Mouse (Mus musculus) hindbrain, embryonic 12.5 days (tissue): ENCODE results near the gene Rmdn2. TPM values are rescaled to one million over a fixed set of nuclear protein-coding genes. Genes with fewer than 3 reads are reported as not detected.

Experiments used
- ATAC-seq: fragments of 200-750 bp; cut with Nextera tagmentation; 2 replicates; pipeline ENCODE4 v1.8.0; 2017; ENCODE audit warnings: moderate TSS enrichment; ENCODE audit not compliant: low FRiP score
- H3K27ac ChIP-seq: fragments of 300-500 bp; sonication (generic); 2 replicates; pipeline ENCODE4 v1.5.1; 2016; ENCODE audit warnings: mild to moderate bottlenecking
- H3K27me3 ChIP-seq: fragments of 300-500 bp; sonication (generic); 2 replicates; pipeline ENCODE4 v1.6.1; 2016; ENCODE audit warnings: mild to moderate bottlenecking
- H3K36me3 ChIP-seq: fragments of 300-500 bp; sonication (generic); 2 replicates; pipeline ENCODE4 v1.6.1; 2016; ENCODE audit warnings: mild to moderate bottlenecking
- H3K4me1 ChIP-seq: fragments of 300-500 bp; sonication (generic); 2 replicates; pipeline ENCODE4 v1.6.1; 2016
- H3K4me2 ChIP-seq: fragments of 300-500 bp; sonication (generic); replicated peaks from 2 replicates; pipeline ENCODE4 v1.6.1; 2016; ENCODE audit warnings: mild to moderate bottlenecking
- H3K4me3 ChIP-seq: fragments of 300-500 bp; sonication (generic); 2 replicates; pipeline ENCODE4 v1.5.1; 2016; ENCODE audit warnings: mild to moderate bottlenecking
- H3K9ac ChIP-seq: fragments of 300-500 bp; sonication (generic); 2 replicates; pipeline ENCODE4 v1.6.1; 2016; ENCODE audit warnings: mild to moderate bottlenecking, moderate library complexity
- H3K9me3 ChIP-seq: fragments of 300-500 bp; sonication (generic); replicated peaks from 2 replicates; pipeline ENCODE4 v1.6.1; 2016; ENCODE audit warnings: mild to moderate bottlenecking
- whole genome bisulfite sequencing: fragments of 180-500 bp; shearing (Covaris S2); methylation state at CpG from one replicate; pipeline ENCODE4 v1.1.7; 2016; 5-methylcytosine and 5-hydroxymethylcytosine counted together
- polyA plus RNA-seq: library from polyadenylated mRNA; unstranded; fragments of >200 nt; fragmentation: Nextera tagmentation; extraction: Ambion mirVana; gene quantifications from 2 replicates; pipeline ENCODE4 v1.2.1, GENCODE M21; 2016

Rmdn2 gene
- polyA plus RNA-seq, 1 experiment from 2014 or later = 10.5 TPM

- no peak for ATAC-seq
- Histone ChIP-seq H3K27me3 (no peaks in the 10 kb centered on the region), H3K4me1 (no peaks in the 10 kb centered on the region), H3K4me2 (no peak overlapping the region), H3K27ac (no peak overlapping the region), H3K9me3 (no peaks in the 10 kb centered on the region), H3K9ac (no peak overlapping the region), H3K36me3 (no peaks in the 10 kb centered on the region), H3K4me3 (no peak overlapping the region)
- 98% methylated on average over 6 of the region's 6 CpGs for WGBS
Observed at GRCm38 (mm10) chr17:79622050-79622449, 10.4 kb downstream of the Rmdn2 start.

GRCm38 (mm10) chr17:79622574-79622973 lies 10.9 kb downstream of the Rmdn2 start:
- Histone ChIP-seq H3K27ac (no peak overlapping the region), H3K36me3 (no peaks in the 10 kb centered on the region), H3K4me2 (no peak overlapping the region), H3K4me3 (no peak overlapping the region), H3K9me3 (no peaks in the 10 kb centered on the region), H3K27me3 (no peaks in the 10 kb centered on the region), H3K9ac (no peak overlapping the region), H3K4me1 (no peaks in the 10 kb centered on the region)
- no peak for ATAC-seq
- WGBS = 93% methylated on average over 7 of the region's 7 CpGs

DNA sequence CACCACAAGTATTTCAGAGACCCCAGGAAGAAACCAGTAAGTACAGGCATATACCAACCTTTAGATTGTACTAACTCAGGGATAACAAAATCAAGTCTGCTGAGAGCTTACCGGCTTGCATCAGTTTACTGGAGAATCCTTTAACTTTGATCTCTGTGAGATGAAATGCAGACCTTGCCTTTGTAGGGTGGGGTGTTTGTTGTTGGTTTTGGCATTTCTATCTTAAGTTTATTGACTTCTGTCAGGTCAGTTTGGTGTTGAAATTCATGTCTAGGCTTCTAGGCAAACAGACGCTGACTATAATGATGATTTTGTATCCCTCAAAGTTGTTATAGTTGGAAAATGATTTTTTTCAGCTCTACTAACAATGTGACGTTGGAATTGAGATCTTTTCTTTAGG lies 12.2 kb downstream of the Rmdn2 start:
- H3K36me3 ChIP-seq = no peaks in the 10 kb centered on the region
- ATAC-seq = no peak
- no peak overlapping the region for H3K27ac ChIP-seq
- H3K9me3 ChIP-seq = no peaks in the 10 kb centered on the region
- no peak overlapping the region for H3K4me3 ChIP-seq
- no peaks in the 10 kb centered on the region for H3K4me1 ChIP-seq
- no peak overlapping the region for H3K9ac ChIP-seq
- no peak overlapping the region for H3K4me2 ChIP-seq
- WGBS = 85% methylated on average over 3 of the region's 3 CpGs
- H3K27me3 ChIP-seq = no peaks in the 10 kb centered on the region

DNA sequence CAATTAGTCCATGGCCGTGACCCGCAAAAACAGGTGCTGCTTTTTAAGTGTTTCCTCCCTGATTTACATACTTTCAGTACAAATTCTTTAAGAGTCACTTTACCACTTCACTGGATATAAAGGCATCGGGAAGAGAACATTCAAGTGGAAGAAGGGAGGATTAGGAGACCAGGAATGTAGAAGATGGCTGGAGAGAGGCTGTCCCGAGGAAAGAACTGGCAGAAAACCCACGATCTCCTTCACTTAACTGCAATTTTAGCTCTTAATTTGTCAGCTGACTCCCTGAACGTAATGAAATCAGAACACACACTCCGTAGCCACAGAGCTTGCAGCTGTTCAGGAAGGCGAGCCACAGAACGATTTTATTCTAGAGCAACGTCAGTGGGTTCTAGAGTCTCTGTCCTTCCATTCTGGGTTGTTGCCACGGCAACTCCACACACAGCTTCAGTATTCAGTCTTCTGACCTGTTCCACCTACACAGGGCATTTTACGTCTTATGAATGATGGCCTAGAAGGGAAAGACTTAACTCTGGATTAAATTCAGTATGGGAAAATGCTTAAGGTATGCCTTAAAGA lies 14.7 kb downstream of the Rmdn2 start:
- H3K27me3 ChIP-seq = no peaks in the 10 kb centered on the region
- no peak overlapping the region for H3K4me2 ChIP-seq
- no peak overlapping the region for H3K9ac ChIP-seq
- no peak overlapping the region for H3K27ac ChIP-seq
- no peak overlapping the region for H3K4me3 ChIP-seq
- no peaks in the 10 kb centered on the region for H3K4me1 ChIP-seq
- WGBS = 84% methylated on average over 12 of the region's 12 CpGs
- no peaks in the 10 kb centered on the region for H3K9me3 ChIP-seq
- no peak for ATAC-seq
- H3K36me3 ChIP-seq = no peaks in the 10 kb centered on the region

DNA sequence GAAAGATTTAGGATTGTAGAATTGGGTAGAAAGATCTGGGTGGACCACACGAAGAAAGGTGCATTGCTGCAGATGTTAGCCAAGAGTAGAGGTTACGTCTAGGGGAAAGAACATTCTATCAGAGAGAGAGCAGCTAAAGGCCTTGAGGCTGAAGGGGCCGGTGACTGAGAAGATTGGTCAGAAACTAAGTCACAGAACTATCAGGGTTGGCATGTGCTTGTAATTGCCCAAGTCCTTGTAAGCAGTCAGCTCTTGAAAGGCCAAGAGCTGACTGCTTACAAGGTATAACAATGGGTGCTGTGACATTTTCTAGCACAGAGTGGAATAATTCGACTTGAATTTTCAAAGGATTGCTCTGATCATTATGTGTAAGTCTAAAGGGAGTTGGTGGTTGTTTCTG lies 38.2 kb downstream of the Rmdn2 start:
- H3K27me3 ChIP-seq = no peaks in the 10 kb centered on the region
- H3K4me2 ChIP-seq = no peak overlapping the region
- no peak overlapping the region for H3K4me3 ChIP-seq
- 92% methylated on average over 4 of the region's 4 CpGs for WGBS
- no peak for ATAC-seq
- no peaks in the 10 kb centered on the region for H3K4me1 ChIP-seq
- H3K36me3 ChIP-seq = no peaks in the 10 kb centered on the region
- H3K9ac ChIP-seq = no peak overlapping the region
- no peaks in the 10 kb centered on the region for H3K9me3 ChIP-seq
- H3K27ac ChIP-seq = no peak overlapping the region

DNA sequence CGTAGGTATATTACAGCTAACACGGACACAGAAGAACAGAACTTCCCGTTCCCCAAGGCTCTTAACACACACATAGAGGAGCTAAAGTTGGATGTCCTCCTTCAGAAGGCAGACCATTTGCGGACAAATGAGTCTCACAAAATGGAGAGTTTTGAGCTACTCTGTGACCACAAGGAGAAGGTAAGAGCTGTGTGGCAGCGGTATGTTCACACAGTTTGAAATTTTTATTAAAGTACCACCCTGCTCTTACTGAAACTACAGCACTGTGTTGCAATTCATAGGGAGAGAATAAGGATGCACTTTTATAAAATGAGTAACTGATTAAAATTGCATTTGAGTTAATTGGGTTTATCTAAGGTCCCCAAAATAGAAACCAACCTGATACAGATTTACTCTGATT lies 38.6 kb downstream of the Rmdn2 start:
- no peaks in the 10 kb centered on the region for H3K9me3 ChIP-seq
- no peak overlapping the region for H3K4me2 ChIP-seq
- H3K9ac ChIP-seq = no peak overlapping the region
- no peaks in the 10 kb centered on the region for H3K27me3 ChIP-seq
- no peaks in the 10 kb centered on the region for H3K36me3 ChIP-seq
- H3K4me1 ChIP-seq = no peaks in the 10 kb centered on the region
- ATAC-seq = no peak
- H3K27ac ChIP-seq = no peak overlapping the region
- WGBS = 94% methylated on average over 5 of the region's 5 CpGs
- H3K4me3 ChIP-seq = no peak overlapping the region

- ATAC-seq = no peak
- H3K4me2 ChIP-seq = no peak overlapping the region
- H3K27ac ChIP-seq = no peak overlapping the region
- 100% methylated on average over 1 of the region's 1 CpGs for WGBS
- H3K9me3 ChIP-seq = no peaks in the 10 kb centered on the region
- H3K9ac ChIP-seq = no peak overlapping the region
- H3K27me3 ChIP-seq = no peaks in the 10 kb centered on the region
- H3K4me1 ChIP-seq = no peaks in the 10 kb centered on the region
- no peak overlapping the region for H3K4me3 ChIP-seq
- no peaks in the 10 kb centered on the region for H3K36me3 ChIP-seq
Observed at GRCm38 (mm10) chr17:79653171-79653570, 41.5 kb downstream of the Rmdn2 start.

GRCm38 (mm10) chr17:79654187-79654586 lies 42.5 kb downstream of the Rmdn2 start:
- Histone ChIP-seq H3K27me3 (no peaks in the 10 kb centered on the region), H3K9ac (no peak overlapping the region), H3K4me1 (no peaks in the 10 kb centered on the region), H3K36me3 (no peaks in the 10 kb centered on the region), H3K4me2 (no peak overlapping the region), H3K4me3 (no peak overlapping the region), H3K9me3 (no peaks in the 10 kb centered on the region), H3K27ac (no peak overlapping the region)
- no peak for ATAC-seq
- 57% methylated on average over 3 of the region's 3 CpGs for WGBS

- no peak overlapping the region for H3K4me2 ChIP-seq
- no peaks in the 10 kb centered on the region for H3K36me3 ChIP-seq
- no peak overlapping the region for H3K9ac ChIP-seq
- H3K4me3 ChIP-seq = no peak overlapping the region
- no peak overlapping the region for H3K27ac ChIP-seq
- H3K9me3 ChIP-seq = no peaks in the 10 kb centered on the region
- H3K27me3 ChIP-seq = no peaks in the 10 kb centered on the region
- no peaks in the 10 kb centered on the region for H3K4me1 ChIP-seq
- WGBS = 69% methylated on average over 9 of the region's 9 CpGs
- no peak for ATAC-seq
Observed at GRCm38 (mm10) chr17:79657785-79658184, 46.1 kb downstream of the Rmdn2 start.

DNA sequence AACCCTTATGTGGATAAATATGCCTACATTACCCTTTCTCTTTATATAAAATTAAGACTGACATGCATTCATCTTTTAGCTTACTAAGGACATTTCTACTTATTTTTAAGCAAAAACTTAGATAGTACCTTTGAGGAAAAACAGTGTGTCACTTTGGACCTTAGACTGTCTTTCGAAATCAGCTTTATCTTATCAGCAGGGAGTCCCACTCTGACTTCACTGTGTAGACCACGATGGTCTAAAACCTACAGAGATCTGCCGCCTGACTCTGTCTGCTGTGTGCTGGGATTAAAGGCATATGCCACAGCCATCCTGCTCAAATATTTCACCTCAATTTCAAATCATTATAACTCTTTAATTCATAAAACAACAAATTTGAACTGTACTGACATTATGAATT lies 46.8 kb downstream of the Rmdn2 start:
- H3K27me3 ChIP-seq = no peaks in the 10 kb centered on the region
- no peak overlapping the region for H3K9ac ChIP-seq
- no peak overlapping the region for H3K27ac ChIP-seq
- no peak for ATAC-seq
- H3K4me1 ChIP-seq = no peaks in the 10 kb centered on the region
- WGBS = 69% methylated on average over 3 of the region's 3 CpGs
- no peaks in the 10 kb centered on the region for H3K36me3 ChIP-seq
- H3K4me3 ChIP-seq = no peak overlapping the region
- H3K4me2 ChIP-seq = no peak overlapping the region
- no peaks in the 10 kb centered on the region for H3K9me3 ChIP-seq

DNA sequence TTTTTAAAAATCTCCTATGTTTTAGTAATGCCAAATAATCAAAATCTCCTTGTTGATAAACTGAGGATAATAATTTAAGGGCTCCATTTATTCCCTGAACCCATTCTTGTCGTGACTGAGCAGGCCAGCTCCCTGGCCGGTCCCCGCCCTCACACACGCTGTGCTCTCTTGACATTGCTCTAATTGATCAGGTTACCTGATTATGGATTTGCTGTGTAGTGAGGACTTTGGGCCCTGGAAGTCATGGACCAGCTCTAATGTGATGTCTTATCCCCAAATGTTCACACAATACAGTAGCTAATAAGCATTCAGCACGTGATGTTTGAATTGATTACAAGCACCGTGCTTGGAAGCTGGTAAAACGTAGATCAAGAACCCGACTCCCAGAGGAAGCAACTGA lies 47.2 kb downstream of the Rmdn2 start:
- H3K9ac ChIP-seq = no peak overlapping the region
- H3K4me2 ChIP-seq = no peak overlapping the region
- H3K27ac ChIP-seq = no peak overlapping the region
- H3K4me1 ChIP-seq = no peaks in the 10 kb centered on the region
- H3K36me3 ChIP-seq = no peaks in the 10 kb centered on the region
- no peaks in the 10 kb centered on the region for H3K27me3 ChIP-seq
- H3K9me3 ChIP-seq = no peaks in the 10 kb centered on the region
- 63% methylated on average over 8 of the region's 8 CpGs for WGBS
- no peak for ATAC-seq
- no peak overlapping the region for H3K4me3 ChIP-seq

GRCm38 (mm10) chr17:79661387-79661786 lies 49.7 kb downstream of the Rmdn2 start:
- no peak for ATAC-seq
- no peaks in the 10 kb centered on the region for H3K9me3 ChIP-seq
- no peak overlapping the region for H3K27ac ChIP-seq
- no peaks in the 10 kb centered on the region for H3K27me3 ChIP-seq
- no peak overlapping the region for H3K4me3 ChIP-seq
- no peaks in the 10 kb centered on the region for H3K36me3 ChIP-seq
- H3K9ac ChIP-seq = no peak overlapping the region
- WGBS = 47% methylated on average over 7 of the region's 7 CpGs
- no peak overlapping the region for H3K4me2 ChIP-seq
- H3K4me1 ChIP-seq = no peaks in the 10 kb centered on the region

DNA sequence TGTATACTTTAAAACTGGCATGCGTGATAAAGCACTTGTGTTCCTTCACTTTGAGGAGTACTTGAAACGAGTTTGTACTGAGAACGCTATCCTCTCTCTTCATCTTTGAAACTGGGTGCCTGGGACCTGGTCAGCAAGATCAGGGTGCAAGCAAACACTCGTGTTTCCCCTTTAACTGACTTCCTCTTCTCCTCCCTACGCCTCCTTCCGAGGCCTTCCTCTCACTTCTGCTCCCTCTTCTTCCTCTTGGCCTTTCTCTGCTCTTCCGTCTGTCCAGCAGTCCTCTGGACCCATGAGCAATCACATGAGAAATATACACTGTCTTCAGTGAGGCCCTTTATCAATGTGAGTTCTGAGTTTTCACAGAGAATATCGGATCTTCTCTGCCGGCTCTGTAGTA lies 50.2 kb downstream of the Rmdn2 start:
- no peak overlapping the region for H3K9ac ChIP-seq
- H3K27me3 ChIP-seq = no peaks in the 10 kb centered on the region
- H3K4me2 ChIP-seq = no peak overlapping the region
- H3K4me1 ChIP-seq = no peaks in the 10 kb centered on the region
- no peaks in the 10 kb centered on the region for H3K9me3 ChIP-seq
- H3K27ac ChIP-seq = no peak overlapping the region
- WGBS = 82% methylated on average over 9 of the region's 9 CpGs
- no peaks in the 10 kb centered on the region for H3K36me3 ChIP-seq
- H3K4me3 ChIP-seq = no peak overlapping the region
- no peak for ATAC-seq
